Mouse (Mus musculus): Measurements from ENCODE around the gene Srsy.
"Not testable (repeated sequence)": the region's sequence is repeated elsewhere in the genome, so short reads cannot be mapped to it uniquely, and the experiment has no call there.

- TF ChIP-seq CTCF, POLR2A (IDR thresholded peaks at IDR 0.05; ENCODE audit: extremely low read depth, insufficient read depth, low read length): not testable (repeated sequence)
These were observed at the start of gene Srsy for GRCm38 (mm10) chrY:17937230-17937629.
